Mouse (Mus musculus) cerebellum, adult 2 months (tissue): ENCODE data around the gene BC051142. TPM values are rescaled to one million over a fixed set of nuclear protein-coding genes. Genes with fewer than 3 reads are reported as not detected.

Source experiments
- DNase-seq, 2 experiments: peaks; one replicate each; pipeline ENCODE4 v3.0.0; 2021
- H3K27ac ChIP-seq: fragments of 200-500 bp; 2 replicates; pipeline ENCODE4 v1.5.1; 2012; ENCODE audit warnings: low read length, control low read depth, inconsistent platforms; ENCODE audit not compliant: insufficient read depth
- H3K27me3 ChIP-seq: fragments of 200-500 bp; 2 replicates; pipeline ENCODE4 v1.6.1; 2012; ENCODE audit warnings: inconsistent platforms, mild to moderate bottlenecking, low read length, moderate library complexity; ENCODE audit not compliant: control insufficient read depth, insufficient read depth
- H3K4me1 ChIP-seq: fragments of 200-500 bp; 2 replicates; pipeline ENCODE4 v1.6.1; 2011; ENCODE audit warnings: low read length; ENCODE audit not compliant: control insufficient read depth, insufficient read depth
- H3K4me3 ChIP-seq: fragments of 200-500 bp; replicated peaks from 2 replicates; pipeline ENCODE3; 2011; ENCODE audit warnings: mild to moderate bottlenecking, low read depth, low read length, control low read depth; ENCODE audit not compliant: insufficient read depth
- CTCF ChIP-seq: fragments of 200-500 bp; IDR thresholded peaks from 2 replicates; pipeline ENCODE4 v1.5.1; 2011; ENCODE audit warnings: low read depth, mild to moderate bottlenecking, control low read depth, low read length, moderate library complexity, borderline replicate concordance; ENCODE audit not compliant: insufficient read depth
- POLR2A ChIP-seq: fragments of 200-500 bp; IDR thresholded peaks from 2 replicates; pipeline ENCODE4 v1.6.1; 2011; ENCODE audit warnings: low read length, control low read depth, borderline replicate concordance; ENCODE audit not compliant: insufficient read depth
- WGBS: fragments of 180-500 bp; shearing (Covaris S2); methylation state at CpG from one replicate; pipeline ENCODE4 v1.1.7; 2018; 5-methylcytosine and 5-hydroxymethylcytosine counted together
- polyA plus RNA-seq: library from polyadenylated mRNA; depleted of rRNA; stranded (reverse); fragments of >200 nt; gene quantifications from 2 replicates; pipeline ENCODE4 v1.2.3, GENCODE M21; 2012; rRNA removed

The BC051142 gene
- 5.8 and 6.5 TPM in 2 replicates for polyA plus RNA-seq

- Histone ChIP-seq H3K27ac (peak within 1 kb of the TSS; percentile 84), H3K27me3 (no peaks in the 10 kb centered on the region), H3K4me1 (0 out of 2 replicates have a peak, but pooled peaks cover 3% of the 10 kb centered on the region), H3K4me3 (peak within 1 kb of the TSS; percentile 67)
- peak; percentile 89 to 94 for DNase-seq
- WGBS: 4% methylated on average over 34 of the region's 34 CpGs
- TF ChIP-seq POLR2A (peak; percentile 86; the same call in 1 of the 2 replicates), CTCF (no peak)
Observed at GRCm38 (mm10) chr17:34398711-34399393, at the start of gene BC051142. TSS of gene BC051142 (plus strand) at chr17:34398820.

- peak; percentile 44 to 57 for DNase-seq
- WGBS: 2% methylated on average over 4 of the region's 4 CpGs
- TF ChIP-seq POLR2A: no peak
- peak; percentile 76; the same call in 1 of the 2 replicates for TF ChIP-seq CTCF
- Histone ChIP-seq H3K27ac (no peak overlapping the region), H3K4me3 (no peak overlapping the region), H3K27me3 (no peaks in the 10 kb centered on the region), H3K4me1 (0 out of 2 replicates have a peak, but pooled peaks cover 2% of the 10 kb centered on the region)
Observed at GRCm38 (mm10) chr17:34349429-34349828, 49.2 kb upstream of the BC051142 start.

- no peaks in the 10 kb centered on the region for H3K4me1 ChIP-seq
- DNase-seq: no peak
- WGBS: 88% methylated on average over 5 of the region's 5 CpGs
Observed at GRCm38 (mm10) chr17:34354539-34354938, 44.1 kb upstream of the BC051142 start, which contains the start of gene Btnl2. TSS of gene Btnl2 (plus strand) at chr17:34354822.

GRCm38 (mm10) chr17:34354940-34355339 lies 43.7 kb upstream of the BC051142 start:
- Histone ChIP-seq H3K27me3 (no peaks in the 10 kb centered on the region), H3K27ac (no peak overlapping the region), H3K4me1 (no peaks in the 10 kb centered on the region), H3K4me3 (no peak overlapping the region)
- no peak for DNase-seq
- WGBS: 94% methylated on average over 1 of the region's 1 CpGs
- no peak for TF ChIP-seq CTCF
- TF ChIP-seq POLR2A: no peak

More at GRCm38 (mm10) chr17:34354539-34354938, 44.1 kb upstream of the BC051142 start, which contains the start of gene Btnl2:
- Histone ChIP-seq H3K4me3 (no peak within 1 kb of the TSS), H3K27ac (no peak within 1 kb of the TSS), H3K27me3 (no peaks in the 10 kb centered on the region)
- TF ChIP-seq CTCF (no peak), POLR2A (no peak)

GRCm38 (mm10) chr17:34362954-34363546 lies 35.6 kb upstream of the BC051142 start:
- Histone ChIP-seq H3K27me3 (no peaks in the 10 kb centered on the region), H3K4me3 (no peak overlapping the region), H3K27ac (no peak overlapping the region), H3K4me1 (no peaks in the 10 kb centered on the region)
- no peak for TF ChIP-seq CTCF
- no peak for TF ChIP-seq POLR2A
- DNase-seq: no peak
- WGBS: 80% methylated on average over 15 of the region's 15 CpGs

GRCm38 (mm10) chr17:34363676-34364310 lies 34.8 kb upstream of the BC051142 start:
- DNase-seq: no peak
- TF ChIP-seq CTCF: no peak
- TF ChIP-seq POLR2A: no peak
- WGBS: 87% methylated on average over 3 of the region's 3 CpGs
- H3K4me3 ChIP-seq: no peak overlapping the region
- H3K27me3 ChIP-seq: no peaks in the 10 kb centered on the region
- H3K27ac ChIP-seq: no peak overlapping the region
- no peaks in the 10 kb centered on the region for H3K4me1 ChIP-seq

- no peak overlapping the region for H3K27ac ChIP-seq
- no peaks in the 10 kb centered on the region for H3K4me1 ChIP-seq
- no peaks in the 10 kb centered on the region for H3K27me3 ChIP-seq
- no peak overlapping the region for H3K4me3 ChIP-seq
- no peak for DNase-seq
- TF ChIP-seq POLR2A (no peak), CTCF (no peak)
- 61% methylated on average over 10 of the region's 10 CpGs for WGBS
Observed at GRCm38 (mm10) chr17:34365031-34365430, 33.6 kb upstream of the BC051142 start.
